Mouse (Mus musculus) spleen, adult 2 months (tissue): ENCODE results near the gene Cpeb1. TPM values are rescaled to one million over a fixed set of nuclear protein-coding genes. Genes with fewer than 3 reads are reported as not detected.

Experiments
- DNase-seq, 2 experiments: peaks; one replicate each; pipeline versions ENCODE4 v3.0.0 to v3.0.0-alpha.2; 2012 to 2021; ENCODE audit warnings: low spot score in 2 of 2, low read depth in 1 of 2
- H3K27ac ChIP-seq: fragments of 200-500 bp; 2 replicates; pipeline ENCODE4 v1.5.1; 2012; ENCODE audit warnings: low read length, inconsistent platforms; ENCODE audit not compliant: insufficient read depth
- H3K27me3 ChIP-seq: fragments of 200-500 bp; 2 replicates; pipeline ENCODE4 v1.6.1; 2012; ENCODE audit warnings: mild to moderate bottlenecking, moderate library complexity, low read length, inconsistent platforms; ENCODE audit not compliant: control insufficient read depth, insufficient read depth
- H3K36me3 ChIP-seq: fragments of 200-500 bp; 2 replicates; pipeline ENCODE4 v1.6.1; 2012; ENCODE audit warnings: mild to moderate bottlenecking, low read length, inconsistent platforms; ENCODE audit not compliant: control insufficient read depth, insufficient read depth
- H3K4me1 ChIP-seq: fragments of 200-500 bp; 2 replicates; pipeline ENCODE4 v1.6.1; 2011; ENCODE audit warnings: inconsistent platforms; ENCODE audit not compliant: control insufficient read depth, insufficient read depth, insufficient read length
- H3K4me3 ChIP-seq: fragments of 200-500 bp; 2 replicates; pipeline ENCODE4 v1.5.1; 2011; ENCODE audit warnings: mild to moderate bottlenecking, inconsistent platforms; ENCODE audit not compliant: insufficient read depth, insufficient read length; ENCODE audit errors: extremely low read depth
- CTCF ChIP-seq: fragments of 200-500 bp; IDR thresholded peaks from 2 replicates; pipeline ENCODE4 v1.5.1; 2011; ENCODE audit warnings: mild to moderate bottlenecking, inconsistent platforms; ENCODE audit not compliant: insufficient read depth, insufficient read length, insufficient replicate concordance; ENCODE audit errors: extremely low read depth
- POLR2A ChIP-seq: fragments of 200-500 bp; IDR thresholded peaks from 2 replicates; pipeline ENCODE4 v1.6.1; 2011; ENCODE audit warnings: low read depth, low read length, inconsistent platforms
- WGBS: fragments of 180-500 bp; shearing (Covaris S2); methylation state at CpG from one replicate; pipeline ENCODE4 v1.1.7; 2018; 5-methylcytosine and 5-hydroxymethylcytosine counted together
- polyA plus RNA-seq: library from polyadenylated mRNA; depleted of rRNA; stranded (reverse); fragments of >200 nt; gene quantifications from 2 replicates; pipeline ENCODE4 v1.2.3, GENCODE M21; 2012

Gene Cpeb1
- polyA plus RNA-seq, 1 experiment, result 1.1 TPM

GRCm38 (mm10) chr7:81379363-81379762 is 75.9 kb downstream of the Cpeb1 start:
- Histone ChIP-seq H3K27me3 (no peaks in the 10 kb centered on the region), H3K4me3 (no peak overlapping the region), H3K36me3 (no peaks in the 10 kb centered on the region), H3K27ac (no peak overlapping the region), H3K4me1 (no peaks in the 10 kb centered on the region)
- 86% methylated on average over 1 of the region's 1 CpGs for WGBS
- TF ChIP-seq POLR2A (no peak), CTCF (no peak)
- no peak for DNase-seq

GRCm38 (mm10) chr7:81372337-81372920 is 82.8 kb downstream of the Cpeb1 start:
- no peak for TF ChIP-seq POLR2A
- no peak for TF ChIP-seq CTCF
- DNase-seq, result no peak
- H3K4me1 ChIP-seq, result no peaks in the 10 kb centered on the region
- H3K27me3 ChIP-seq, result no peaks in the 10 kb centered on the region; the same call in 1 of the 2 replicates
- no peak overlapping the region for H3K4me3 ChIP-seq
- H3K36me3 ChIP-seq, result no peaks in the 10 kb centered on the region
- no peak overlapping the region for H3K27ac ChIP-seq
- 25% methylated on average over 13 of the region's 13 CpGs for WGBS

DNA sequence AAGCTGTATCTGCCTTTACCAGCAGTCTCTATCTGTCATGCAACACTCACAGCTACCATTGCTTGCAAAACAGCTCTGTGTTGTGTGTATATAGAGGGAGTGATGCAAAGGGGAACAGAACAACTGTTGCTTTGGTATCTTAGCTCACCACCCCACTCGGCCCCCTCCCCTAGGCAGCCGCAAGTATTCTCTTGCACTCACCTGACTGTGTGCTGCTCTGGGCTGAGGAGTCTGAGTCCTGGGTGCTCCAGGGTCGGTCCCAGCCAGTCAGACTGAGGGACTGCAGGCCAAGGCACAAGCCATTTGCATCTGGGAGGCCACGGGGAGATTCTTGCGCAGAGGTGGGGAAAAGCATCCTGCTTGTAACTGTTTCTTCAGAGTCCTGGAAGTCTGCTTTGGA is 83.5 kb downstream of the Cpeb1 start:
- Histone ChIP-seq H3K4me3 (no peak overlapping the region), H3K36me3 (no peaks in the 10 kb centered on the region), H3K27me3 (no peaks in the 10 kb centered on the region; the same call in 1 of the 2 replicates), H3K27ac (no peak overlapping the region), H3K4me1 (no peaks in the 10 kb centered on the region)
- 58% methylated on average over 5 of the region's 5 CpGs for WGBS
- TF ChIP-seq CTCF (no peak), POLR2A (no peak)
- DNase-seq, result no peak

- Histone ChIP-seq H3K4me3 (no peak overlapping the region), H3K27ac (no peak overlapping the region), H3K36me3 (no peaks in the 10 kb centered on the region), H3K4me1 (no peaks in the 10 kb centered on the region), H3K27me3 (peaks cover 1% of the 10 kb centered on the region; the same call in 1 of the 2 replicates)
- DNase-seq, result no peak
- TF ChIP-seq CTCF, result no peak
- WGBS, result 79% methylated on average over 3 of the region's 3 CpGs
Observed at GRCm38 (mm10) chr7:81369724-81370123, 85.5 kb downstream of the Cpeb1 start.

DNA sequence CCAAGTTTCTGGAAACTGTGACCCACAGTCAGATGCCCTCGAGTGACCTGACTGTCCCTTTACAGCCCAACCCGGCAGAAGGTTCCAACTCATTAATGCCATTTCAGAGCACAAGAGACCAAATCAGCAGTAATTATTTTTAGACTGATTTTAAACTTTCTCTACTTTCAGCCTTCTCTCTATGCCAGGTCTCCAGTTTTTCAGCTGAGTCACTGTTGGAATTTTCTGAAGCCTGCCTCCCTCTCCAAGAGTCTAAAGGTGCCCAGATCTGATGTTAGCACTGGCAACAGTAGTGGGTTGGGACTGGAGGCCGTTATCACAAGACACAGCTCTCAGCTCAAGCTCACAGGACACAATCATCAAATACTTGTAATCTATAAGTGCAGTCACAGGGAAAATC is 87.3 kb downstream of the Cpeb1 start:
- TF ChIP-seq CTCF (no peak), POLR2A (no peak)
- Histone ChIP-seq H3K36me3 (no peaks in the 10 kb centered on the region), H3K4me1 (no peaks in the 10 kb centered on the region), H3K27me3 (peaks cover 1% of the 10 kb centered on the region; the same call in 1 of the 2 replicates), H3K4me3 (no peak overlapping the region), H3K27ac (no peak overlapping the region)
- WGBS, result 81% methylated on average over 3 of the region's 3 CpGs
- no peak for DNase-seq

DNA sequence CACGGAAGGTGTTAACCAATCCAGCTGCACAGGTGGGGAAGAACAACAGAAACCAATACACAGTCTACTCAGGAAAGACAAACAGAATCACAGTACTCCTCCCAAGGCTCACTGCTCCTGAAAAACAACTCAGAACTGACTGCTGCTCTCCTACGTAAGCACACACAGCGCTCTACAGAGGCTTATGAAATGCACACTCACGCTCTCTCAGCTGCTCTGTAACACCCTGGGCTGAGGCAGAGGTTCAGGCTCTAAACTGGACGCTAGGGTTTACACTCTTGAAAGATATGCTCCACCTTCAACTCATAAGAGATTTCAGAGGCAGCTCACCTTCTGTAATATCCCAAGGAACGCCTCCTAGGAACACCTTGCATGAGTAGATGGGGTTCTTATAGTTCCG is 98.3 kb downstream of the Cpeb1 start:
- Histone ChIP-seq H3K4me3 (no peak overlapping the region), H3K27ac (no peak overlapping the region), H3K27me3 (no peaks in the 10 kb centered on the region), H3K4me1 (no peaks in the 10 kb centered on the region), H3K36me3 (no peaks in the 10 kb centered on the region)
- no peak for DNase-seq
- TF ChIP-seq CTCF (no peak), POLR2A (no peak)
- 81% methylated on average over 7 of the region's 7 CpGs for WGBS

DNA sequence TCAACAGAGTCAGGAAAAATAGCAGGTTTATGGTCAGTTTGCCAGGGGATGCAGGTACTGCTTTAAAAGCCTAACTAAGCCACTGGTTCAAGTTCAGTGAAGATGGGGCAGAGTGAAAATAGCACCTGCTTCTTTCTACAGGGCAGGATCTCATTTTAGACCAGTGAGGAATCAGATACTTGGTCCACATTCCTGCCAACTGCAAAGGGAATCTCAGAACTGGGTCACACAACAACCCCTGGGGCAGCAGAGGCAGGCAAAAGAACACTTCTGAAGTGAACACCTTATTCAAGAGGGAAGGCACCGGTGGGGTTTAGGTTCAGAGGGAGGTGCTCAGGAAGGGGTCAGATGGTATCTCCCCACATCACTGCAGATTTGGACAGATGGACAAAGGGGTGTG is 98.9 kb downstream of the Cpeb1 start:
- no peak overlapping the region for H3K27ac ChIP-seq
- no peak for DNase-seq
- no peaks in the 10 kb centered on the region for H3K27me3 ChIP-seq
- TF ChIP-seq POLR2A, result no peak
- TF ChIP-seq CTCF, result no peak
- H3K4me1 ChIP-seq, result no peaks in the 10 kb centered on the region
- no peaks in the 10 kb centered on the region for H3K36me3 ChIP-seq
- H3K4me3 ChIP-seq, result no peak overlapping the region
- WGBS, result 73% methylated on average over 1 of the region's 1 CpGs

DNA sequence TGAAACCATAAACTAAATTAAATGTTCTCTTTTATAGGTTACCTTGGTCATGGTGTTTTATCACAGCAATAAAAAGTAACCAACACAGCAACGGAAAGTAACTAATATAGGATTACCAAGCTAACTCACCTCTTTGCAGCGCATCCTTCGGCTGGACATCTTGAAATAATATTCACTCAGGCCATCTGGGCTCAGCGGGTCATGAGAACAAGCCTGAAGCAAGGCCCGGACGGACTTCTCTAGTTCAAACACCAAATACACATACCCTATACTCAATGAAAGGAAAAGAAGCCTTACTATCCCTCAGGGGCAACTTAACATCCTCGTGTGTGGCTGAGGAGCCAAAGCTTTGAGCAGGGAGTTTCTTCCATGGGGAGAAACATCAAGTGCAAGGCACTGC is 99.5 kb downstream of the Cpeb1 start:
- no peak for DNase-seq
- H3K36me3 ChIP-seq, result no peaks in the 10 kb centered on the region
- no peaks in the 10 kb centered on the region for H3K27me3 ChIP-seq
- no peak for TF ChIP-seq POLR2A
- no peak for TF ChIP-seq CTCF
- no peaks in the 10 kb centered on the region for H3K4me1 ChIP-seq
- no peak overlapping the region for H3K27ac ChIP-seq
- WGBS, result 85% methylated on average over 7 of the region's 7 CpGs
- H3K4me3 ChIP-seq, result no peak overlapping the region
